Mouse (Mus musculus): ENCODE data around the gene Prpf38a. TPM values are rescaled to one million over a fixed set of nuclear protein-coding genes. Genes with fewer than 3 reads are reported as not detected.

Gene Prpf38a
- 10 to 100 TPM; 62.9 to 75.8 (median 66.2) TPM for polyA plus RNA-seq (2017; shearing (Covaris generic))

DNA sequence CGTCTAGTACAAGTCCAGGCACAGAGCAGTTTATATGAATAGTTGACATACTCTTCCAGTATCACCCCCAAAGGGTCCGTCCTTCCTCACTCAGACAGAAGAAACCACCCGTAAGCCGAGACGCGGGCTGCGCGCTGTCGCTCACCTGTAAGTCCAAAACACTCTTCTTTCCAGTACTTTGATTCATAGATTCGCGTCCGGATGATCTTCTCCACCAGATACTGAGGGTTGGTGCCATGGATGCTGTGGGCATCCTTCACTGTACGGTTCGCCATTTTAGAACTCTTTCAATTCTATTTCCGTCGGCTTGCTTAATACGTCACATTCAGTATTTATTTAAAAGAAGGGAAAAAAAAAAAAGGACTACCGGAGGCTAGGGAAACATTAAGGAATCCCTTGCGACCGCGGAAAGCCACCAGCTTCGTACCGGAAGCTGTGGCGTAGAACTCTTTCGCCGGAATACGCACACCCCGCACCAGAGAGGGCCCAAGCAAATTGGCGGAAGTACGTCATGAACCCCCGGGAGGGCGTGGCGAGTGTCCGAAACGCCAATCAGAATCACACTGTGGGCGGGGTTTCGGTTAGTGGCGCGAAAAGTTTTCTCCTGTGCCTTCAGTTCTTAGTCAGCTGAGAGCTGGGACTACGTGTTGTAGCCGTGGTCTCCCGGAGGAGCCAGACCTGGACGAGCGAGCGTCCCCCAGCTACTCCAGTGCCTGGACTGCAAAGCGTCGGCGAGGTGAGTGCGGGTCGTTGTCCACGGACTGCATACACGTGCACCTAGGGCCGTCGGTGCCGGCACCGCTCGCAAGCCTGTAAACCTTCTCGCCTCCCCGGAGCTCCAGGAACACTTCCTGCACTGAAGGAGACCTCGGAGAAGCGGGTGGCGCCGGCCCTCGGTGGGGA lies at the start of gene Prpf38a, which contains the start of gene Orc1:
Gene Prpf38a, minus strand, starts transcription at position 497 of the 903 bp plus-strand sequence.
Gene Orc1, plus strand, starts transcription at position 584 of the 903 bp plus-strand sequence.
- ATAC-seq = peak; percentile 98

DNA sequence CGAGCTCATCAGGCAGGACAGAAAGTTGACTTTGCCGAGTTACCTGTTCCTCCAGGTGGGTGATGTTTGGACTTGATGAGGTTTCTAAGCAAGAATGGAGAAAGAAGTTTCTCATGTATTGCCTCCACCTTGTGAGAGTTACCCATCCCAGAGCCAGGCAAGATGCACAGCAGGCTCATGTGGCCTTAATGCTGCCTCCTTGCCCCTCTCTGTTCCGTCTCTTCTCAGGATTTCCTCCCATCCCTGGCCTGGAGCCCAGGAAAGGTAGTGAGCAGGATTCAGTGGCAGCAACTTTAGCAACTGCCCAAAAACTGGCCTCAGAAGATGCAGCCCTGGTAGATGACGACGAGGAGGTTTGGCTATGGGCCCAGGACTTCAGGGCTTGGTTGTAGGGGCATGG lies 47.9 kb upstream of the Prpf38a start:
- ATAC-seq = no peak

DNA sequence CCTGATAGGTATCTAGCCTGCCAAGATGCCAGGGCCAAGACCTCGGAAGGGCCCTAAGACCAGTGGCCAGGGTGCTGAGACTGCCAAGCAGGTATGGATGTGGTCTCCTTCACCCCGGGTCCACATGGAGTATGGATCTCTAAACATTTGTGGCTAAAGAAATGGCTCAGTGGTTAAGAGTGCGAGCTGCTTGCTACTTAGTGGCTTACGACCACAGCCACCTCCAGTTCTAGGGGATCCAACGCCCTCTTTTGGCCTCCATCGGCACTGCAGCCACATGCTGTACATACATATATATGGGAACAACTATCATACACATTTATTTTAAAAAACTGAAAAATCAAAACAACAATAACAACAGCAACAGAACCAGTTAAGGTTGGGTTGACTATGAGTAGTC lies 42.4 kb upstream of the Prpf38a start:
- ATAC-seq = no peak

DNA sequence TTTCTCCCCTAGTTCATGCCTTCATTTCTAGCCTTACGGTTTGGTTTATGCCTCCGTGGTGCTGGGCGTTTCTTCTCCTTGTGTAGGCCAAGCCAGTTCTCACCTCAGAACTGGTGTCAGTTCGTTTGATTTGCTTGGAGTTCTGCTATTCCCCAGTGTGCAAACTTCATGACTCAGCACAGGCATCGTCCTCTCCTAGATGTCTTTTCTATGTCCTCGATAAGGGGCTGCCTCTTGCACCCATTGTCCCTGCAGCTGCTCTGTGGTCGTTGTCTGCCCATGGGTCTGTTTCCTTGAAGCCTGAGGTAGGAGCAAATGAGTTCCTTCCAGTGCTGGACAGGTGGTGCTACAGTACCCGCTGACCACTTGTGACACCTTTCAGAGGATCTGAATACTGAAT lies 41.4 kb upstream of the Prpf38a start:
- peak; percentile 0 for ATAC-seq

DNA sequence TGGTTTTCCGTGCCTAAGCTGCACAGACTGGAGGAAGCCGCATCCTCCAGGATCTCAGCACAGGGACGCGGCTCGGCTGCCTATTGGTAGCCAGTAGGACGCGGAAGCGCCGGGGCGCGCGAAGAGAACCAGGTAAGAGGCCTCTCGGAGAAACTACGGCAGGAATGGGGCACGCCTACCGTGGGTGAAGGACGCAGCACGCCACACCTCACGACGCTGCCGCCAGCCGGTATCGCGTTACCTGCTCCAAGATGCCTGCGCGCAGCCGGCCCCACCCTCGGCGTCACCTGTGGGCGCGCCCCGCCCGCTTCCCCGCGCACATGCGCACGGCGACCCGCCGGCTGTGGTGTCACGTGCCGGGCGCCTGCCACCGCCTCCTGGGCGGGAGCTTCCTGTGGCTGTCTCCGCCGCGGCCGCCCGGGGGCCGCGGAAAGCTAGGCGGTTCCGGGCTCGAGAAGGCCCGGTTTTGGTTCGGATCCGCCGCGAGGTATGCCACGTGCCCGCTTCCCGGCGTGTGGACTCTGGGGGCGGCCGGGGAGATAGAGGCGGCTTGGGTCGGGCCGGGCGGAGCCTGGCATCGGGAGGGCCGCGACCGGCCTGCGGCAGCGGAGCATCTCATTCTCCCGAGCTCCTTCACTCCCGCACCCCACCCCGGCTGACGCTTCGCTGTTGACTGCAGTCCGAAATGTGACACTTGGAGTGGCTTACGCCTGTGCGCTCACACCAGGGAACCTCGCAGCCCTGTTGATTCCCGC lies 40.6 kb upstream of the Prpf38a start, which contains the start of gene Cc2d1b:
Gene Cc2d1b, plus strand, starts transcription at position 354 of the 755 bp plus-strand sequence.
- peak; percentile 90 for ATAC-seq

DNA sequence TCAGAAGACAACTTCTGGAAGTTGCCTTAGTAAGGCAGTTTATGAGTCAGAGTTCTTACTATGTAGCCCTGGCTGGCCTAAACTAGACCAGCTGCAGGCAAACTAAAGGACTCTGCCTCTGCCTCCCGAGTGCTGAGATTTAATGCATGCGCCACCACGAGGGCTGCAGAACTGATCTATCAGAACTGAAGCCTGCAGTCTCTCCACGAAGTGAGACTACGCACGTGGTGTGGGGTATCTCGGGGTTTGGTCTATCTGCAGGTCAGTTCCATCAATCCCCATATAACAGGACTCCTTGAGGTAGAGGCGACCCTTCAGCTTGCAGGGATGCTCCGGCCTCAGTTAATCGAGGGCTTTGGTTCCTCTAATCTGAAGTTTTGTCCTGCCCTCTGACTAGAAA lies 40.0 kb upstream of the Prpf38a start:
- ATAC-seq = no peak

DNA sequence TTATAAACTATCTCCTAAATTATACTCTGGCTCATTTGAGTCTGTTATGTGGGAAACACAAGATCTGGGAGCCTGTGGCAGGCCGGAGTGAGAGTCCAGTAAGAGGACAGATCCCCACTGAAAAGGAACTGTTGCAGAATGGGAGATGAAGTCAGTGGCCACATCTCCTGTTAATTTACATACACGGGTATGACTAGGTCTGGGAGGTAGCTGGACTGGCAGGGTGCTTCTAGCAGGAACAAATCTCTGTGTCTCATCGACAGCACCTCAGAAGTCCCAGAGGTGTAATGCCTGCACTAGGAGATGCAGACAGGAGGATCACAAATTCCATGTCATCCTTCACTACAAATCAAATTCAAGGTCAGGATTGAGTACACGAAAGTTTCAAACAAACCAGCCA lies 39.5 kb upstream of the Prpf38a start:
- no peak for ATAC-seq

DNA sequence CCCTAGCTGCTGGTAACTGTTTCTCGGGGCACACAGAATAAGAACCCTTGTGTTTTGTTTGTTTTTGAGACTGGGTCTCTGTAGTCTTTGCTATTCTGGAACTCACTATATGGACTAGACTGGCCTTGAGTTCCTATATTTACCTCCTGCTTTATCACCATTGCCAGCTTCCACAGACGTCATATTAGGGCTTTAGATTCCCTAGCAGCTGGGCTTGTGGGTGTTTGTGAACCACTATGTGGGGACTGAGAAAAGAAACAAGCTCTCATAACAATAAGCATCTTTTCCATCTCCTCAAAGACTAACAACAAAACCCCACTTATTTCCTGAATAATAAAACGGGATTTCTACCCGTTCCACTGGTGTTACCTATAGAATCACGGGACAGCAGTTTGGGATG lies 31.8 kb upstream of the Prpf38a start:
- no peak for ATAC-seq

DNA sequence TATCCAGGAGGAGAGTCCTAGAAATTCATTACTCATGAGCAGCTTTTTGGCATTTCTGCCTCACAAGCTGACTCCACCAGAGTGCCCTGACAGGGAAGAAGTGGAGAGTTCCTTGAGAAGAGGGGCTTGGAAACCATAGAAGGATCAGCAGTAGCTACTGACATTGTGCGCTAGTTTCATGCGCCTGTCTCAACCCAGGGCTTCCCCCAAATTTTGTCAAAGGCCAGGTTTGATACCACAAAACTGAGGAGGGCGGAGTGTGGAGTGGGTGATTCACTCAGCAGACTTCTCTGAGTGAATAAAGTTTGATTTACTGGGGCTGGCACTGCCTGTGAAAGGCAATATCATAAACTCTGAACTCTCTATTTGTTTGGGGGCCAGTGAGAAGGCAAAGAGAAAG lies 29.5 kb upstream of the Prpf38a start:
- no peak for ATAC-seq

DNA sequence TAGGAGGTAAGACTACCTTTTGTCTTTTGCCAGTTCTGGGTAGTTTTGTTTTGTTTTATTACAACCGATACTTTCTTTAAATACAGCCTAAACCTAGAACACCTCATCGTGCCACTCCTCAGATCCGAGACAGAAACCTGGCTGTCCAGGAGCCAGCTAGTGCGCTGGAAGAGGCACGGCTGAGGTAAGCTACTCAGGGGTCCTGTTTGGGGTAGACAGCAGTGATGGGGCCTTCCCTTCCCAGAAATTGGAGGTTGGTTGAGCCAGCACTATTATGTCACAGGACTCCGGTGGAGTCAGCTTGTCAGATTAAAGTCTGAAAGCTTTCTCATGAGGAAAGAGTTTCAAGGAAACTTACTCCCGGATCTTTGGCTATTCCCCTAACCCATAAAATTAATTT lies 22.7 kb upstream of the Prpf38a start:
- ATAC-seq = no peak

DNA sequence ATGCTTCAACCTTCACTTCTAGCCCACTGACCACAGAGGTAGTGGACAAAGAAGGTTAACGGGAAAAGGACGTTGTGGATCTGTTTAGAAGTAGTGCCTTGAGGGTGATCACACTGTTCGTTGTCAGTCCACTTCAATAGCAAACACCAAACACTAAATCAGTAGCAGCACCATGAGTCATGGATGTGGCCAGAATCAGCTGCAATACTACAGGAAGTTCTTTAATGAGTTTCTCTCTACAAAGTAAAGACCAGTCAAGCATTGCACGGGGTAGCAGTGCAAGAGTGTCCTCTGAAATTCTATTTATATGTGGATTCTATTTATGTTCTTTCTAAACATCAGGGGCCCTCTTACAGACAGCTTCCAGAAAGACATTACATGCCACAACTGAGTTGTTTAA lies 19.2 kb upstream of the Prpf38a start:
- ATAC-seq = no peak

DNA sequence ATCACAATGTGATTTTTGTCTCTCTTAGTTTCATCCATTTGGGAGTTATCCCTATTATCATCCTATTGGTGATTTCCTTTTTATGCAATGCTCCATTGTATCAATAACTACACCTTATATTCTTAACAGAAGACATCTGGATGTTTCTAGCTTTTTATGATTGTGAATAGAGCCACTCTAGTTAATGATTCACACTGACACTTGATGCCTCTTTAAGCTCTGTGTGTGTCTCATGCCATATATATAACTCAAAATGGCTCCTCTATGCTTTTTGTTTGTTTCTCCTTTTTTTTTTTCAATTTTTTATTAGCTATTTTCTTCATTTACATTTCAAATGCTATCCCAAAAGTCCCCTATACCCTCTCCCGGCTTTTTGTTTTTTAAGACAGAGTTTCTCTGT lies 16.6 kb upstream of the Prpf38a start:
- ATAC-seq = no peak

DNA sequence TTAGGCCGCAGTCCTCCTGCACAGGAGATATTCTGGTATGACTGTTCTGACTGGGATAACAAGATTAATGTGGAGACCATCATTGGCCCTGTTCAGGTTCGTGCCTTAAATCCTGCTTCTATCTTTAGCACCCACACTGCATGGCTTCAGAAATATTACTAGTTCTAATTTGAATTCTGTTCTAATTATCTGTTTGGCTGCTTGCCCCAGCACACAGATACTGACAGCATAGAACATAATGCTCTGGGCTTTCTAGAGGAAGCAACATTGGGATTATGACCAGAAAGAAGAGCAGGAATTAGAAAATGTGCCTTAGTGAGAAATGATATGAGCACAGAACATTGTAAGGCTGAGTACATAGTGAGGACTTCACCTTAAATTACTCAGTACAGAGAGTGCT lies 14.2 kb upstream of the Prpf38a start:
- ATAC-seq = no peak

DNA sequence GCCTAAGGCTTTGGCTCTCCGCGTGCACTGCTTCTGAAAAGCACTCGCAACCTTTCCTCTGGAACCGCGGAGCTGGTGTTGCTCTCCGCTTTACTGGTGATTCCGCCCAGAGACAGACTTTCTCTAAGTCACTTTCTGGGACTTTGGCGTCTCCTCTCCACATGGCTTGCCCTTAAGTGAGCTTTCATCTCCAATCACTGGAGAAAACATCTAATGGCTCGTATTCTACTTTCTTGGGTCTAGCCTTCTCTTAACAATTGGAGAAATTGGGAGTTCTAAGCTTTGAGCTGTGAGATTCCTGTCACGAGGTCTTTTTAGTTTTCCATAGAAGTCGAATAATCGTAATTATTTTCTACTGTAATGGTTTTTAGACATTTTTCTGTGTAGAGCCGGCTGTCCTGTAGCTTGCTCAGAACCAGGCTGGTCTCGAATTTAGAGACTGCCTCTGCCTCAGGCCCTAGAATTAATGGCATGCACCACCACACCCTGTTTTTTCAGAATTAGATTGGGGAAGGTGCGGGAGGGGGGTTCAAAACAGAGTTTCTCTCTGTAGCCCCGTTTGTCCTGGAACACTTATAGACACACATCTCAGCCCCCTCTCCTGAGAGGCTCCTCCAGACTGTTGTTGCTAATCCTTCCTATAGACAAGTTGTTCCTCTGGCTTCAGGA lies 741 bp upstream of the Prpf38a start:
- no peak for ATAC-seq

DNA sequence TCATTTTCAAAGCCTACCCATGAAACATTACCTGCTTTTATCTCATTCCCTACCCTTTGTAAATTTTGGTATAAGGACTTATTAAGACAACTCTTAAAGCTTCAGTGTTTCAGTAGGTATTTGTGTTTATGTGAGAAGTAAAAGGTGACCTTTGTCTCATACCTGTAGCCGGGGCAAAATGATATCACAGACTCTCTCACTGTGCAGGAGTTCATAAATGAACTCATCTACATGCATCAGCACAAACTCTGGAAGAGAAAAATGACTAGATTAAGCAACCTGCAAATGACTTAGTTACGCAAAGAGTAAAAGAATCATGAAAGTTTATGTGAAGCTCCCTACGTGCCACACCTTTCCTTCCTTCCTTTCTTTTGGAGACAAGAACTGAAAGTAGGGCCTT lies 6.5 kb downstream of the Prpf38a start:
- ATAC-seq = no peak

DNA sequence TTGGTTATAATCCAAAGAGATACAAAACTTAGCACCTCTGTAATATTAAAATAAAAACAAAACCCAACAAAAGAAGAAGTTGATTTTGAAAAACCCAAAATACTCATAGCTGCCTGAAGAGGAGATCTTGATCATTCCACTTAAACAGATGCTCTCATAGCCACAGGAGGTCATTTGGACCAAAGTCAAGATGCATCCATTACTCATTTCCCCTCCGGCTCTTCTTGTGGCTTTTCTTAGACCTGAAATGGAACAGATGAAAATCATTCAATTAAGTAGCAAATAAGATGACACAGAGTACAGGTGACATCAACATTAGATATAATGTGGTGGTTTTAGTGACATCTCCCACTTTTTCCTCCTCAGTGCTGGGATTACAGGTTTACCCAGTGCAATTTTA lies 14.1 kb downstream of the Prpf38a start:
- ATAC-seq = no peak

DNA sequence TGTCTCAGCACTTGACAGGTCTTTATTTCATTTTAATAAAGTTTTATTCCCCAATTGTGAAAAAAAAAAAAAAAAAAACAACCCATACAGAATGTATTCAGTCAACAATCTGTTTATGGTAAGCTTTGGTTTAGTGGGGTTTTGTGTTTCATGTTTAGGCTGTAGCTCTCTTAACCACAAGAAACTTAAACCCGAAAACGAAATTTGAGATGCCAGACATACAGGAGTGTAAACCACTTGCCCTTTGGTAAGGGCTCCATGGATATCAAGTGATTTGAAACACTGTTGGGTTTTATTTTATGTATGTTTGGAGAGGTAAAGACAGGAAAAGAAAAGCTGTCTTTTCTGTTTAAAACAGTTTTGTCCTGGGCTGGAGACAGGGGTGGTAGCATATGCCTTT lies 39.4 kb downstream of the Prpf38a start:
- no peak for ATAC-seq

Other genes with a start within 250 kb of the Prpf38a start
- not detected for gene Shisal2a, start 196.0 kb downstream of the Prpf38a start, polyA plus RNA-seq (2017; shearing (Covaris generic))
- 1 to 10 TPM in 2 of 3 experiments, under 1 TPM in 1; 0.83 to 3.8 (median 2.5) TPM for gene Gpx7, start 172.4 kb downstream of the Prpf38a start, polyA plus RNA-seq (2017; shearing (Covaris generic))
- 10 to 100 TPM; 38.3 to 97.4 (median 89.2) TPM for gene Tut4, start 119.9 kb downstream of the Prpf38a start, polyA plus RNA-seq (2017; shearing (Covaris generic))
- 10 to 100 TPM in 1 of 3 experiments, 1 to 10 TPM in 2; 2.3 to 11.8 (median 3.3) TPM for gene Orc1, start 87 bp upstream of the Prpf38a start, polyA plus RNA-seq (2017; shearing (Covaris generic))
- gene Cc2d1b, start 40.6 kb upstream of the Prpf38a start, polyA plus RNA-seq (2017; shearing (Covaris generic)) = 10 to 100 TPM; 24.1 to 37.9 (median 35.3) TPM
- gene 3110021N24Rik, start 140.3 kb upstream of the Prpf38a start, polyA plus RNA-seq (2017; shearing (Covaris generic)) = not detected
- gene Zfyve9, start 201.5 kb upstream of the Prpf38a start, polyA plus RNA-seq (2017; shearing (Covaris generic)) = under 1 TPM; 0.71 to 0.83 (median 0.72) TPM

Measured in inflammation-experienced regulatory T-cells, adult 6 months (primary cell).